Mouse (Mus musculus) heart, embryonic 14.5 days (tissue): Measurements from ENCODE around the gene Olfr1378. TPM values are rescaled to one million over a fixed set of nuclear protein-coding genes. Genes with fewer than 3 reads are reported as not detected.

Experiments used
- ATAC-seq: fragments of 200-750 bp; cut with Nextera tagmentation; 2 replicates; pipeline ENCODE4 v1.8.0; 2017; ENCODE audit warnings: low read depth, moderate TSS enrichment; ENCODE audit not compliant: insufficient number of reproducible peaks, insufficient read depth, low FRiP score
- H3K27ac ChIP-seq, 2 experiments: fragments of 200-500 bp in 1 of 2; fragments of 300-500 bp in 1 of 2; sonication (generic) in 1 of 2; replicated peaks in 1 of 2; 2 replicates each; pipeline ENCODE4 v1.5.1; 2012 to 2014; ENCODE audit warnings: low read depth in 2 of 2, low read length in 2 of 2, control low read depth in 1 of 2, mild to moderate bottlenecking in 1 of 2, mixed read lengths in 1 of 2; ENCODE audit not compliant: control insufficient read depth in 1 of 2, insufficient read depth in 1 of 2
- H3K27me3 ChIP-seq: fragments of 300-500 bp; sonication (generic); 2 replicates; pipeline ENCODE4 v1.6.1; 2014; ENCODE audit warnings: mild to moderate bottlenecking, low read length, control low read depth; ENCODE audit not compliant: control insufficient read depth, insufficient read depth
- H3K36me3 ChIP-seq: fragments of 300-500 bp; sonication (generic); 2 replicates; pipeline ENCODE4 v1.6.1; 2014; ENCODE audit warnings: mild to moderate bottlenecking, control low read depth, low read length, mixed read lengths; ENCODE audit not compliant: control insufficient read depth, insufficient read depth
- H3K4me1 ChIP-seq, 2 experiments: fragments of 200-500 bp in 1 of 2; fragments of 300-500 bp in 1 of 2; sonication (generic) in 1 of 2; 2 replicates each; pipeline ENCODE4 v1.6.1; 2012 to 2014; ENCODE audit warnings: low read length in 2 of 2, control low read depth in 1 of 2, mixed read lengths in 1 of 2; ENCODE audit not compliant: control insufficient read depth in 2 of 2, insufficient read depth in 2 of 2
- H3K4me2 ChIP-seq: fragments of 300-500 bp; sonication (generic); 2 replicates; pipeline ENCODE4 v1.6.1; 2014; ENCODE audit warnings: mild to moderate bottlenecking, low read length
- H3K4me3 ChIP-seq, 2 experiments: fragments of 200-500 bp in 1 of 2; fragments of 300-500 bp in 1 of 2; sonication (generic) in 1 of 2; 2 replicates each; pipeline ENCODE4 v1.5.1; 2012 to 2014; ENCODE audit warnings: low read length in 2 of 2, mild to moderate bottlenecking in 2 of 2, control low read depth in 1 of 2, low read depth in 1 of 2, moderate library complexity in 1 of 2; ENCODE audit not compliant: control insufficient read depth in 1 of 2, insufficient read depth in 1 of 2
- H3K9ac ChIP-seq: fragments of 300-500 bp; sonication (generic); 2 replicates; pipeline ENCODE4 v1.6.1; 2014; ENCODE audit warnings: mild to moderate bottlenecking, low read length
- H3K9me3 ChIP-seq: fragments of 300-500 bp; sonication (generic); 2 replicates; pipeline ENCODE4 v1.6.1; 2016; ENCODE audit warnings: low read length, control low read depth; ENCODE audit not compliant: control insufficient read depth
- WGBS: fragments of 180-500 bp; shearing (Covaris S2); extraction: QIAGEN DNeasy Blood & Tissue Kit; methylation state at CpG from one replicate; pipeline ENCODE4 v1.1.7; 2014; 5-methylcytosine and 5-hydroxymethylcytosine counted together
- polyA plus RNA-seq: library from polyadenylated mRNA; unstranded; fragments of >200 nt; fragmentation: Nextera tagmentation; extraction: Ambion mirVana; gene quantifications from 2 replicates; pipeline ENCODE4 v1.2.1, GENCODE M21; 2014

Olfr1378 gene
- polyA plus RNA-seq, 1 experiment from 2014 or later, result not detected

DNA sequence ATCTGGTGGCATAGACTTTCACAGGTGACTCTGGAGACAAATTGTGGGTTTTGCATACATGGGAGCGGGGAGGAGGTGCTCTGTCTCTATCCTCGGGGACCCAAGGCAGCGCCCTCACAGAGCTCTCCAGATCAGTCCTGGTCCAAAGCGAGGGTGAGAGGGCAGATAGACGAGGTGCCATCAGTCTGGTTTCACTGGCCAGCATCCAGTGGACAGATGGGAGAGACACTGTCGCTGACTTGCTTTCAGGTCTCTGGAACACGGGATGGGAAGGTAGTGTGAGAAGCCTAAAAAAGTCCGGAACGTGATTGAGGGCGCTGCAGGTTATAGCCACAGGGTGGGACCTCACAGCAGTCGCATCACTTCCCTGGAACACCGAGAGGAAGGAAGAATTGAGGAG lies 23.9 kb upstream of the Olfr1378 start:
- Histone ChIP-seq H3K9me3 (no peaks in the 10 kb centered on the region), H3K4me1 (no peaks in the 10 kb centered on the region), H3K4me3 (no peak overlapping the region), H3K9ac (no peak overlapping the region), H3K27ac (no peak overlapping the region), H3K36me3 (no peaks in the 10 kb centered on the region), H3K27me3 (peaks cover 29% of the 10 kb centered on the region), H3K4me2 (no peak overlapping the region)
- 57% methylated on average over 12 of the region's 12 CpGs for WGBS
- ATAC-seq, result no peak

GRCm38 (mm10) chr11:50943506-50943905 lies 22.8 kb upstream of the Olfr1378 start, which contains the start of gene 4933414I15Rik:
Gene 4933414I15Rik, minus strand, starts transcription at chr11:50943765.
- Histone ChIP-seq H3K4me3 (no peak within 1 kb of the TSS), H3K27ac (no peak within 1 kb of the TSS), H3K4me2 (no peak within 1 kb of the TSS), H3K9ac (no peak within 1 kb of the TSS), H3K27me3 (peaks cover 29% of the 10 kb centered on the region), H3K4me1 (no peaks in the 10 kb centered on the region), H3K36me3 (no peaks in the 10 kb centered on the region), H3K9me3 (no peaks in the 10 kb centered on the region)
- ATAC-seq, result no peak
- 67% methylated on average over 14 of the region's 14 CpGs for WGBS

DNA sequence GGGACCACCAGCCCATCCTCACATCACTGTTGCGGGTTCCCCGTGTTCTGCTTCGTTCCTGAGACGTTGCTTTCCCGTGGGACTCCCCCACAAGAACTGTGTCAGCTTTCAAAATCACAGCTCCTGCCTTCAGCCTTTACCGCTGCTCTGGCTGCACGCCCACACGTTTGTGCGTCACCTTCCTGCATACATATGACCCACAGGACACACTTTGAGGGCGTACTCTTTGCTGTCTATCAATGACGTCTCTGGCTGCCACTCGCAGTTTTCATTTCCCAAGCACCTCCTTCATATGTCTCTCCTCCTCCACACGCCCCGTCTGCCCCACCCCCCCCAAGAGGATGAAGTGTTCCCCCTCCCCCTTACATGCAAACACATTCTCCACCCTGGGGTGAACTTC lies 14.0 kb upstream of the Olfr1378 start:
- H3K4me2 ChIP-seq, result no peak overlapping the region

DNA sequence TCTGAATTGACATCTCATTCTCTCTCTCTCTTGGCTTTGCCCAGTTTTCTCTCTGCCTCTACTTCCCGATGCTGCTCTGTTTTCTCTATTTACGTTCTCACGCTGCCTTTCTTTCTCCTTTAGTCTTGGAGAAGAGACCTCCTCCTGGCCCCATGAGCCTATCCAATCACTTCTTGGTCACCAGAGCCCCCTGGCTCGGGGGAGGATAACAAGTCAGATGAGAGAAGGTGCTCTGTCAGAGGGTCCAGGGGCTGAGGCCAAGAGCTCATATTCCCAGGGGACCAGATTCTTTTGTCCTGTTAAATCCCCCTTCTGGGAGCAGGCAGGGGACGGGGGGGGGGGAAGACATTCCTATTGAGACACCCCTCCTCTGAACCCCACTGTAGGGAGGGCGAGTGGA lies 12.7 kb upstream of the Olfr1378 start, which contains the start of gene Prop1:
Prop1 (minus strand) TSS at position 101 of the 400 bp plus-strand sequence.
- Histone ChIP-seq H3K9me3 (no peaks in the 10 kb centered on the region), H3K4me3 (no peak within 1 kb of the TSS), H3K36me3 (no peaks in the 10 kb centered on the region), H3K4me1 (no peaks in the 10 kb centered on the region), H3K27me3 (peaks cover 22% of the 10 kb centered on the region; the same call in 1 of the 2 replicates), H3K9ac (no peak within 1 kb of the TSS), H3K27ac (no peak within 1 kb of the TSS), H3K4me2 (no peak within 1 kb of the TSS)
- WGBS, result 62% methylated on average over 6 of the region's 6 CpGs
- ATAC-seq, result no peak

More for the DNA sequence above, 14.0 kb upstream of the Olfr1378 start:
- Histone ChIP-seq H3K36me3 (no peaks in the 10 kb centered on the region), H3K4me1 (no peaks in the 10 kb centered on the region), H3K27ac (no peak overlapping the region), H3K9me3 (no peaks in the 10 kb centered on the region), H3K27me3 (peaks cover 22% of the 10 kb centered on the region; the same call in 1 of the 2 replicates), H3K9ac (no peak overlapping the region), H3K4me3 (no peak overlapping the region)
- no peak for ATAC-seq
- WGBS, result 54% methylated on average over 14 of the region's 14 CpGs

DNA sequence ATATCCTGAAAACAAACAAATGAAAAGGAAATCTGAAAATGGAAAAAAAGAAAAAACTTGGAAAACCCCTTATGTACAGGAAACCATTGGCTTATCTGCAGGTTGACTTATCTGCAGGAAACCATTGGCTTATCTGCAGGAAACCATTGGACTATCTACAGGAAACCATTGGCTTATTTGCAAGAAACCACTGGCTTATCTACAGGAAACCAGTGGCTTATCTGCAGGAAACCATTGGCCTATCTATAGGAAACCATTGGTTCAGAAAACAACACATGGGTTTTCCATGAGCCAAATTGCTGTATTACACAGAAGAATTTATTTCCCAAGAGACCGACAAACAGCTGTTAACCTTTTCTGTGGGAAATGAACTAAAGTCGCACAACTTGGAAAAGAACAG lies 1.4 kb upstream of the Olfr1378 start:
- Histone ChIP-seq H3K4me2 (no peak overlapping the region), H3K4me3 (no peak overlapping the region), H3K9ac (no peak overlapping the region), H3K27ac (no peak overlapping the region), H3K36me3 (no peaks in the 10 kb centered on the region), H3K9me3 (no peaks in the 10 kb centered on the region), H3K27me3 (peaks cover 8% of the 10 kb centered on the region), H3K4me1 (no peaks in the 10 kb centered on the region)
- WGBS, result 60% methylated on average over 2 of the region's 2 CpGs
- no peak for ATAC-seq

- H3K4me3 ChIP-seq, result no peak overlapping the region
- no peak overlapping the region for H3K4me2 ChIP-seq
- H3K27me3 ChIP-seq, result peaks cover 14% of the 10 kb centered on the region
- ATAC-seq, result no peak
- no peak overlapping the region for H3K9ac ChIP-seq
- no peak overlapping the region for H3K27ac ChIP-seq
- no peaks in the 10 kb centered on the region for H3K36me3 ChIP-seq
- H3K9me3 ChIP-seq, result no peaks in the 10 kb centered on the region
- H3K4me1 ChIP-seq, result no peaks in the 10 kb centered on the region
- WGBS, result 65% methylated on average over 4 of the region's 4 CpGs
Measured at GRCm38 (mm10) chr11:50977216-50977615, 10.9 kb downstream of the Olfr1378 start.

DNA sequence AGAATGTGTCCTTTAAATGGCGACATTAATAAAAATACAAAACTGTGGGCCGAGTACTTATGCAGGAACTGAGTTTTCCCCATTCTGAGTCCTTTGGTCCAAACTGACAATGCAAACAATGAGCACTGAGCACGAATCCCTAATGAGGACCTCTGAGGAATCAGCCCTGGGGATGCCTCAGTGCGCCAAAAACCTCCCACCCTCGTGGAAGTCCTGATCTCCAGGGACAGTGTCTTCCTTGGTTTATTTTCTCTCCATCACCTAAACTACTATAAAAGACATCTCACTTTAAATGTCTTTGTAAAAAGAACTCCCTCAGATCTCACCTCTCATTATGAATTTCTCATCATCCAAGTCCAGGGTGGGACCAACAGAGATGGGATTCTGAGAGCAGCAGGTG lies 15.3 kb downstream of the Olfr1378 start, which contains the start of gene Olfr1377:
Olfr1377 (plus strand) TSS at position 301 of the 400 bp plus-strand sequence.
- Histone ChIP-seq H3K27ac (no peak within 1 kb of the TSS), H3K27me3 (peaks cover 29% of the 10 kb centered on the region), H3K9ac (no peak within 1 kb of the TSS), H3K4me2 (no peak within 1 kb of the TSS), H3K4me3 (no peak within 1 kb of the TSS), H3K4me1 (peaks cover 0 to 3% of the 10 kb centered on the region in 2 experiments; a peak in 1 of 4 replicates), H3K9me3 (no peaks in the 10 kb centered on the region), H3K36me3 (no peaks in the 10 kb centered on the region)
- ATAC-seq, result no peak
- WGBS, result 59% methylated on average over 5 of the region's 5 CpGs

DNA sequence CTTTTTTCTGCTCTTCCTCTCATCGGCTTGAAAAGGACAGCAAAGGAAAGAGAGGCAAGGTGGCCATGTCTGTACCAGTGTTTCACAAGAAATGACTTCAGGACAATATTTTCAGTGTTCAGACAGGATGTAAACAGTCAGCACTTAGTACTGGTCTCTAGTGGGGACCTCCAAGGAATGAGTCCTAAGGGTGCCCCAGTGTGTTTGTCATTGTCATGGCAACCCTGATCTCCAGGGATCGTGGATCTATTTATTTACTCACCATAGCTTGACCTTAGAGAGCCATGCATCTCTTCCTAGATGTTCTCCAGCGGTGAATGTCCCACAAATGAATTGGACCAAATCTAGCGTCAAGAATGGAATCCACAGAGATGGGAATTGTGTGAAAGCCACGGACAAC lies 37.0 kb downstream of the Olfr1378 start, which contains the start of gene Olfr51:
Olfr51 (plus strand) TSS at position 301 of the 400 bp plus-strand sequence.
- no peak within 1 kb of the TSS for H3K4me3 ChIP-seq
- no peak within 1 kb of the TSS for H3K27ac ChIP-seq
- H3K4me2 ChIP-seq, result no peak within 1 kb of the TSS
- H3K4me1 ChIP-seq, result no peaks in the 10 kb centered on the region
- WGBS, result 67% methylated on average over 5 of the region's 5 CpGs
- no peaks in the 10 kb centered on the region for H3K9me3 ChIP-seq
- ATAC-seq, result no peak
- no peaks in the 10 kb centered on the region for H3K36me3 ChIP-seq
- H3K27me3 ChIP-seq, result no peaks in the 10 kb centered on the region
- no peak within 1 kb of the TSS for H3K9ac ChIP-seq
